Mouse (Mus musculus): ENCODE measurements around the gene Gatad1.

- TF ChIP-seq FLI1 (IDR thresholded peaks at IDR 0.05; ENCODE audit: low read length) (no peak), GATA1 (IDR thresholded peaks at IDR 0.05; ENCODE audit: borderline replicate concordance, low read length) (no peak)
These were observed 45.2 kb upstream of the Gatad1 start for GRCm38 (mm10) chr5:3702180-3702579.

All from megakaryocyte, embryonic 14.5 days (primary cell).